Mouse (Mus musculus) stomach, embryonic 16.5 days (tissue): ENCODE measurements around the gene Tnf. TPM values are rescaled to one million over a fixed set of nuclear protein-coding genes. Genes with fewer than 3 reads are reported as not detected.
A peak's percentile ranks its signal among the peaks of the same experiment; 100 is the strongest.

Source experiments
- ATAC-seq: fragments of 200-750 bp; cut with Nextera tagmentation; 2 replicates; pipeline ENCODE4 v1.8.0; 2017; ENCODE audit warnings: moderate number of reproducible peaks, moderate TSS enrichment; ENCODE audit not compliant: insufficient read depth, low FRiP score
- H3K27ac ChIP-seq: fragments of 300-500 bp; sonication (generic); 2 replicates; pipeline ENCODE4 v1.5.1; 2014; ENCODE audit warnings: low read length
- H3K27me3 ChIP-seq: fragments of 300-500 bp; sonication (generic); 2 replicates; pipeline ENCODE4 v1.6.1; 2014; ENCODE audit warnings: low read length, control low read depth, mixed read lengths; ENCODE audit not compliant: control insufficient read depth, insufficient read depth
- H3K36me3 ChIP-seq: fragments of 300-500 bp; sonication (generic); 2 replicates; pipeline ENCODE4 v1.6.1; 2014; ENCODE audit warnings: low read length; ENCODE audit not compliant: control insufficient read depth, insufficient read depth
- H3K4me1 ChIP-seq: fragments of 300-500 bp; sonication (generic); 2 replicates; pipeline ENCODE4 v1.6.1; 2014; ENCODE audit warnings: low read length, control low read depth, mixed read lengths; ENCODE audit not compliant: control insufficient read depth, insufficient read depth
- H3K4me2 ChIP-seq: fragments of 300-500 bp; sonication (generic); 2 replicates; pipeline ENCODE4 v1.6.1; 2014; ENCODE audit warnings: low read depth, low read length, mixed read lengths
- H3K4me3 ChIP-seq: fragments of 300-500 bp; sonication (generic); replicated peaks from 2 replicates; pipeline ENCODE4 v1.5.1; 2014; ENCODE audit warnings: mild to moderate bottlenecking, low read length
- H3K9ac ChIP-seq: fragments of 300-500 bp; sonication (generic); 2 replicates; pipeline ENCODE4 v1.6.1; 2014; ENCODE audit warnings: low read length
- H3K9me3 ChIP-seq: fragments of 300-500 bp; sonication (generic); replicated peaks from 2 replicates; pipeline ENCODE4 v1.6.1; 2016; ENCODE audit warnings: low read length, control low read depth; ENCODE audit not compliant: control insufficient read depth
- WGBS: fragments of 180-500 bp; shearing (Covaris S2); extraction: QIAGEN DNeasy Blood & Tissue Kit; methylation state at CpG from one replicate; pipeline ENCODE4 v1.1.7; 2014; 5-methylcytosine and 5-hydroxymethylcytosine counted together
- polyA plus RNA-seq: library from polyadenylated mRNA; unstranded; fragments of >200 nt; fragmentation: Nextera tagmentation; extraction: Ambion mirVana; gene quantifications from 2 replicates; pipeline ENCODE4 v1.2.1, GENCODE M21; 2015

Tnf gene
- polyA plus RNA-seq, 1 experiment from 2014 or later = 0.32 TPM

- Histone ChIP-seq H3K4me2 (no peak overlapping the region), H3K4me3 (no peak overlapping the region), H3K36me3 (peaks cover 8% of the 10 kb centered on the region; the same call in 1 of the 2 replicates), H3K27ac (no peak overlapping the region), H3K27me3 (no peaks in the 10 kb centered on the region), H3K9me3 (no peaks in the 10 kb centered on the region), H3K9ac (no peak overlapping the region), H3K4me1 (peaks cover 18% of the 10 kb centered on the region)
- no peak for ATAC-seq
- 94% methylated on average over 5 of the region's 5 CpGs for WGBS
These were observed 23.6 kb upstream of the Tnf start for GRCm38 (mm10) chr17:35225456-35225855.

- no peak overlapping the region for H3K4me2 ChIP-seq
- H3K27ac ChIP-seq = no peak overlapping the region
- H3K9me3 ChIP-seq = no peaks in the 10 kb centered on the region
- H3K4me3 ChIP-seq = no peak overlapping the region
- peaks cover 8% of the 10 kb centered on the region; the same call in 1 of the 2 replicates for H3K36me3 ChIP-seq
- no peak overlapping the region for H3K9ac ChIP-seq
- 94% methylated on average over 4 of the region's 4 CpGs for WGBS
- no peaks in the 10 kb centered on the region for H3K27me3 ChIP-seq
- no peak for ATAC-seq
- H3K4me1 ChIP-seq = peaks cover 19% of the 10 kb centered on the region
These were observed 22.8 kb upstream of the Tnf start for GRCm38 (mm10) chr17:35224641-35225040.

GRCm38 (mm10) chr17:35222299-35222698, 20.5 kb upstream of the Tnf start:
- Histone ChIP-seq H3K36me3 (no peaks in the 10 kb centered on the region), H3K4me1 (peaks cover 14% of the 10 kb centered on the region), H3K9me3 (no peaks in the 10 kb centered on the region), H3K27me3 (no peaks in the 10 kb centered on the region), H3K27ac (0 out of 2 replicates have a peak overlapping the region, but pooled peaks have one; percentile 43), H3K4me2 (no peak overlapping the region), H3K9ac (no peak overlapping the region), H3K4me3 (no peak overlapping the region)
- WGBS = 66% methylated on average over 6 of the region's 6 CpGs
- no peak for ATAC-seq

- 0 out of 2 replicates have a peak within 1 kb of the TSS, but pooled peaks have one; percentile 12 for H3K4me2 ChIP-seq
- H3K9ac ChIP-seq = peak within 1 kb of the TSS; percentile 61
- 59% methylated on average over 28 of the region's 28 CpGs for WGBS
- H3K27me3 ChIP-seq = no peaks in the 10 kb centered on the region
- H3K4me3 ChIP-seq = no peak within 1 kb of the TSS
- H3K27ac ChIP-seq = peak within 1 kb of the TSS; percentile 86
- ATAC-seq = peak; percentile 25; the same call in 1 of the 2 replicates
- no peaks in the 10 kb centered on the region for H3K36me3 ChIP-seq
- no peaks in the 10 kb centered on the region for H3K9me3 ChIP-seq
- peaks cover 9% of the 10 kb centered on the region for H3K4me1 ChIP-seq
These were observed 18.5 kb upstream of the Tnf start, which contains the start of gene Gm16181 for GRCm38 (mm10) chr17:35220156-35220952. Gm16181 (plus strand) TSS chr17:35220834.

GRCm38 (mm10) chr17:35219601-35220041, 17.8 kb upstream of the Tnf start:
- Histone ChIP-seq H3K36me3 (no peaks in the 10 kb centered on the region), H3K27ac (no peak overlapping the region), H3K4me3 (no peak overlapping the region), H3K4me1 (peaks cover 9% of the 10 kb centered on the region), H3K27me3 (no peaks in the 10 kb centered on the region), H3K9ac (no peak overlapping the region; the same call in 1 of the 2 replicates), H3K9me3 (no peaks in the 10 kb centered on the region), H3K4me2 (no peak overlapping the region)
- no peak for ATAC-seq
- 62% methylated on average over 6 of the region's 6 CpGs for WGBS

- Histone ChIP-seq H3K4me3 (no peak overlapping the region), H3K36me3 (no peaks in the 10 kb centered on the region), H3K4me1 (peaks cover 9% of the 10 kb centered on the region), H3K27ac (peak overlapping the region; percentile 28; the same call in 1 of the 2 replicates), H3K27me3 (no peaks in the 10 kb centered on the region), H3K9me3 (no peaks in the 10 kb centered on the region), H3K9ac (no peak overlapping the region; the same call in 1 of the 2 replicates), H3K4me2 (no peak overlapping the region)
- no peak for ATAC-seq
- 71% methylated on average over 18 of the region's 18 CpGs for WGBS
These were observed 16.8 kb upstream of the Tnf start for GRCm38 (mm10) chr17:35218516-35219193.

GRCm38 (mm10) chr17:35213071-35213470, 11.3 kb upstream of the Tnf start:
- no peak for ATAC-seq
- Histone ChIP-seq H3K27me3 (no peaks in the 10 kb centered on the region), H3K27ac (no peak overlapping the region), H3K36me3 (no peaks in the 10 kb centered on the region), H3K4me2 (no peak overlapping the region), H3K4me3 (no peak overlapping the region), H3K9ac (no peak overlapping the region), H3K9me3 (no peaks in the 10 kb centered on the region), H3K4me1 (no peaks in the 10 kb centered on the region)
- 87% methylated on average over 5 of the region's 5 CpGs for WGBS

GRCm38 (mm10) chr17:35210593-35210992, 8.8 kb upstream of the Tnf start:
- Histone ChIP-seq H3K36me3 (no peaks in the 10 kb centered on the region), H3K9ac (no peak overlapping the region), H3K9me3 (no peaks in the 10 kb centered on the region), H3K4me3 (no peak overlapping the region), H3K27ac (0 out of 2 replicates have a peak overlapping the region, but pooled peaks have one; percentile 6), H3K4me2 (no peak overlapping the region), H3K27me3 (no peaks in the 10 kb centered on the region), H3K4me1 (no peaks in the 10 kb centered on the region)
- WGBS = 48% methylated on average over 3 of the region's 3 CpGs
- peak; percentile 58; the same call in 1 of the 2 replicates for ATAC-seq
